Mouse (Mus musculus) left cerebral cortex, postnatal 14 days (tissue): ENCODE results near the gene S100a8. TPM values are rescaled to one million over a fixed set of nuclear protein-coding genes. Genes with fewer than 3 reads are reported as not detected.

Source experiments
- DNase-seq, 2 experiments: peaks; one replicate each; pipeline ENCODE4 v3.0.0; 2021 to 2022; ENCODE audit warnings: low spot score in 2 of 2, mixed read lengths in 1 of 2
- intact Hi-C: fragments of 180-260 bp; cut with DNase I; formaldehyde crosslinking; loops from one replicate; pipeline ENCODE4 v1.15.1; 2025
- total RNA-seq, 2 experiments: library from RNA; stranded (reverse); gene quantifications; 2 replicates each; pipeline ENCODE4 v1.2.3; 2021

The S100a8 gene
- total RNA-seq, 2 experiments from 2014 or later: not detected

- no peak for DNase-seq
- intact Hi-C loops: loop anchor here (5.0 kb wide), 1 partner anchor 48 kb away; no protein-coding TSS in a partner anchor
Observed at GRCm38 (mm10) chr3:90659364-90660044, 9.3 kb upstream of the S100a8 start.

- intact Hi-C loops: no loop called here
- DNase-seq: no peak
Observed at GRCm38 (mm10) chr3:90664219-90664618, 4.6 kb upstream of the S100a8 start.

- no peak for DNase-seq
- intact Hi-C loops: no loop called here
Observed at GRCm38 (mm10) chr3:90678656-90679055, 9.9 kb downstream of the S100a8 start.

GRCm38 (mm10) chr3:90683929-90684328 lies 15.2 kb downstream of the S100a8 start:
- intact Hi-C loops: no loop called here
- no peak for DNase-seq

GRCm38 (mm10) chr3:90686835-90687234 lies 18.1 kb downstream of the S100a8 start:
- intact Hi-C loops: no loop called here
- no peak for DNase-seq

- no peak for DNase-seq
- intact Hi-C loops: no loop called here
Observed at GRCm38 (mm10) chr3:90693496-90693895, 24.7 kb downstream of the S100a8 start.

GRCm38 (mm10) chr3:90695613-90696012 lies 26.8 kb downstream of the S100a8 start, which contains the start of gene S100a9:
Gene S100a9 (minus strand): TSS chr3:90695721.
- no peak for DNase-seq
- intact Hi-C loops: no loop called here

- DNase-seq: no peak
- intact Hi-C loops: no loop called here
Observed at GRCm38 (mm10) chr3:90702244-90702643, 33.5 kb downstream of the S100a8 start.

GRCm38 (mm10) chr3:90708523-90709202 lies 39.9 kb downstream of the S100a8 start:
- DNase-seq: peak; percentile 41 to 43
- intact Hi-C loops: loop anchor here (2.0 to 5.0 kb wide), 2 partner anchors 51 to 218 kb away; partner anchors contain the start of gene Snapin

GRCm38 (mm10) chr3:90709591-90710460 lies 41.0 kb downstream of the S100a8 start:
- DNase-seq: peak; percentile 90 to 96
- intact Hi-C loops: loop anchor here (2.0 to 5.0 kb wide), 2 partner anchors 53 to 219 kb away; partner anchors contain the start of gene Snapin

Other genes with a start within 250 kb of the S100a8 start
- 10 to 100 TPM; 61.4 to 65.3 TPM for gene Ints3, start 235.4 kb upstream of the S100a8 start, total RNA-seq
- gene Npr1, start 203.1 kb upstream of the S100a8 start, total RNA-seq: 1 to 10 TPM; 3.4 TPM
- gene Ilf2, start 192.9 kb upstream of the S100a8 start, total RNA-seq: 10 to 100 TPM; 88.9 to 91.5 TPM
- gene Snapin, start 177.9 kb upstream of the S100a8 start, total RNA-seq: 10 to 100 TPM; 44.6 to 50.7 TPM
- gene Chtop, start 159.5 kb upstream of the S100a8 start, total RNA-seq: 100 to 1,000 TPM; 180 to 184 TPM
- gene S100a1, start 154.6 kb upstream of the S100a8 start, total RNA-seq: 10 to 100 TPM; 83.1 to 85.0 TPM
- gene S100a13, start 154.5 kb upstream of the S100a8 start, total RNA-seq: 10 to 100 TPM; 20.4 to 22.3 TPM
- gene S100a14, start 142.1 kb upstream of the S100a8 start, total RNA-seq: under 1 TPM; 0.57 TPM
- 10 to 100 TPM; 77.0 to 96.7 TPM for gene S100a16, start 131.7 kb upstream of the S100a8 start, total RNA-seq
- 1 to 10 TPM; 1.1 to 3.5 TPM for gene S100a3, start 108.4 kb upstream of the S100a8 start, total RNA-seq
- gene S100a2, start 78.7 kb upstream of the S100a8 start, total RNA-seq: not detected
- gene Gm42674, start 67.1 kb upstream of the S100a8 start, total RNA-seq: not detected
- 1 to 10 TPM; 6.8 to 7.0 TPM for gene S100a4, start 65.2 kb upstream of the S100a8 start, total RNA-seq
- not detected for gene S100a5, start 60.5 kb upstream of the S100a8 start, total RNA-seq
- 10 to 100 TPM; 30.8 to 35.1 TPM for gene S100a6, start 56.1 kb upstream of the S100a8 start, total RNA-seq
- 1 to 10 TPM; 1.0 to 1.5 TPM for gene S100a7a, start 15.0 kb upstream of the S100a8 start, total RNA-seq
- gene S100a9, start 26.7 kb downstream of the S100a8 start, total RNA-seq: 1 to 10 TPM in 1 of 2 experiments, not detected in 1; 2.5 TPM
- not detected for gene Pglyrp4, start 57.9 kb downstream of the S100a8 start, total RNA-seq
- not detected for gene Gm5849, start 108.9 kb downstream of the S100a8 start, total RNA-seq